23 mouse cellular contexts compared by ENCODE assay signal in the genomic region with DNA sequence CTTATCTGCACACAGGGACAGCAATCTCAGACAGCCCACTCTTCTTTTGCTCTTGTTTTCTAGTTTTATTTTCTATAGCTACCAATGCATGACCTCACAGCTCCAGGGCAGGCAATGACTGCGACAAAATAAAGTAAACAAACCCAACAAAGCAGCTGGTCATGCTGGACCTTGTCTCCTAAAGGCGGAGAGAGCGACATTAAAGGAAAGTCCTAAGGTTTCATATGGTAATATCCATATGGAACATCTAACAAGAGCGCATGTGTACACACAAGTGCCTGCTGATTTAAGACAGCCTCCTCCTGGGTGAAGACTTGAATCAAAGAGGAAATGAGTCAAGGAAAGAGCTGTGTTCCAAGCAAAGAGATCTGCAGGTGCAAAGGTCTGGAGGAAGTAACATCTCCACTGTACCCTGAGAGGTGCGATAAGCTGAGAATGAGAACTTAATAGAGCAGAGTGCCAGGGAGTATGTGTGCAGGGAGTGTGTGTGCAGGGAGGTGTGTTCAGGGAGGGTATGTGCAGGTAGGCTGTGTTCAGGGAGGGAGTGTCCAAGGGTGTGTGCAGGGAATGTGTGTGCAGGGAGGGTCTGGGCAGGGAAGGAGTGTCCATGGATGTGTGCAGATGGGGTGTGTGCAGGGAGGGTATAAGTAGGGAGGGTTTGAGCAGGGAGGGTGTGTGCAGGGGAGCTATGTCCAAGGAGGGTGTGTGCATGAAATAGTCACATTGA.
DNase-seq lines count a peak whose midpoint lies in the region; ATAC-seq and TF ChIP-seq lines count a peak whose summit lies in the region.
"Had no signal": no experiment of that assay in that cellular context is flagged by ENCODE, and none has a peak within 500 bp of the region (broad histone marks: within the 10 kb centered on the region; RNA-seq: fewer than 3 reads in every experiment).

No protein-coding gene starts in this region.

- H3K36me3 ChIP-seq in hindbrain, embryonic 13.5 days, result no peaks in the 10 kb centered on the region
- no peaks in the 10 kb centered on the region for H3K36me3 ChIP-seq in hindbrain, embryonic 10.5 days
- H3K36me3 ChIP-seq in midbrain, embryonic 11.5 days (ENCODE audit: control insufficient read depth, insufficient read depth, low read length), result no peaks in the 10 kb centered on the region
- H3K36me3 ChIP-seq in midbrain, embryonic 14.5 days (ENCODE audit: control insufficient read depth, insufficient read depth, low read length), result no peaks in the 10 kb centered on the region
- H3K36me3 ChIP-seq in intestine, postnatal 0 days (ENCODE audit: control insufficient read depth, insufficient read depth), result no peaks in the 10 kb centered on the region
- H3K36me3 ChIP-seq: G1E; limb, embryonic 13.5 days; liver, embryonic 12.5 days had no signal

- H3K9ac ChIP-seq in hindbrain, embryonic 13.5 days, result no peak overlapping the region
- H3K9ac ChIP-seq in midbrain, embryonic 11.5 days (ENCODE audit: low read length), result no peak overlapping the region
- no peak overlapping the region for H3K9ac ChIP-seq in midbrain, embryonic 14.5 days (replicated peaks; ENCODE audit: low read length)
- no peak overlapping the region for H3K9ac ChIP-seq in intestine, postnatal 0 days (ENCODE audit: low read depth, low read length)
- H3K9ac ChIP-seq: limb, embryonic 13.5 days; liver, embryonic 12.5 days had no signal

- DNase-seq in hindbrain, embryonic 10.5 days (ENCODE audit: low spot score), result no peak
- DNase-seq in midbrain, embryonic 11.5 days (ENCODE audit: low spot score, missing footprints), result peak; percentile 17
- no peak for DNase-seq in midbrain, embryonic 14.5 days
- no peak for DNase-seq in gastrocnemius, adult 2 months
- no peak for DNase-seq in left cerebral cortex, adult 9 months (ENCODE audit: low spot score in 2 of 2)
- DNase-seq: adrenal gland, adult 2 months; B cell, adult 2 months; cerebellum, adult 11-12 months; cerebellum, postnatal 10 days; heart, postnatal 10 days; kidney, adult 9 months; kidney, postnatal 25 days; layer of hippocampus, postnatal 36 days; lung, adult 18-20 months; thymus, postnatal 14 days had no signal

- intact Hi-C loops in gastrocnemius, adult 2 months (cut with DNase I), result no loop called here

- no peak overlapping the region for H3K4me3 ChIP-seq in hindbrain, embryonic 13.5 days
- H3K4me3 ChIP-seq in hindbrain, embryonic 10.5 days, result no peak overlapping the region
- H3K4me3 ChIP-seq in midbrain, embryonic 11.5 days (ENCODE audit: low read depth, low read length), result no peak overlapping the region
- no peak overlapping the region for H3K4me3 ChIP-seq in midbrain, embryonic 14.5 days (replicated peaks; ENCODE audit: low read depth, low read length)
- H3K4me3 ChIP-seq in intestine, postnatal 0 days (ENCODE audit: low read depth, low read length), result no peak overlapping the region
- H3K4me3 ChIP-seq in gastrocnemius, adult 2 months, result no peak overlapping the region
- H3K4me3 ChIP-seq: layer of hippocampus, adult 2 months; limb, embryonic 13.5 days; liver, embryonic 12.5 days had no signal

- no peaks in the 10 kb centered on the region for H3K27me3 ChIP-seq in hindbrain, embryonic 13.5 days
- no peaks in the 10 kb centered on the region for H3K27me3 ChIP-seq in hindbrain, embryonic 10.5 days (ENCODE audit: insufficient read depth, poor library complexity, severe bottlenecking)
- H3K27me3 ChIP-seq in midbrain, embryonic 11.5 days (ENCODE audit: control insufficient read depth, insufficient read depth, low read length), result no peaks in the 10 kb centered on the region
- no peaks in the 10 kb centered on the region for H3K27me3 ChIP-seq in midbrain, embryonic 14.5 days (ENCODE audit: control insufficient read depth, insufficient read depth, low read length)
- no peaks in the 10 kb centered on the region for H3K27me3 ChIP-seq in intestine, postnatal 0 days (replicated peaks; ENCODE audit: control insufficient read depth, insufficient read depth, low read length)
- H3K27me3 ChIP-seq: CH12.LX; limb, embryonic 13.5 days; liver, embryonic 12.5 days; Patski had no signal

- 52% methylated on average over 5 of the region's 5 CpGs for WGBS in hindbrain, embryonic 13.5 days
- 64% methylated on average over 5 of the region's 5 CpGs for WGBS in hindbrain, embryonic 10.5 days
- 75% methylated on average over 5 of the region's 5 CpGs for WGBS in midbrain, embryonic 11.5 days
- 70% methylated on average over 5 of the region's 5 CpGs for WGBS in midbrain, embryonic 14.5 days
- WGBS in intestine, postnatal 0 days, result 34% methylated on average over 5 of the region's 5 CpGs

- no peaks in the 10 kb centered on the region for H3K9me3 ChIP-seq in hindbrain, embryonic 13.5 days
- no peaks in the 10 kb centered on the region for H3K9me3 ChIP-seq in hindbrain, embryonic 10.5 days
- no peaks in the 10 kb centered on the region for H3K9me3 ChIP-seq in midbrain, embryonic 11.5 days (ENCODE audit: control insufficient read depth, low read length)
- no peaks in the 10 kb centered on the region for H3K9me3 ChIP-seq in midbrain, embryonic 14.5 days (ENCODE audit: control insufficient read depth, low read length)
- H3K9me3 ChIP-seq in intestine, postnatal 0 days (ENCODE audit: control insufficient read depth), result no peaks in the 10 kb centered on the region
- H3K9me3 ChIP-seq: G1E; limb, embryonic 13.5 days; liver, embryonic 12.5 days had no signal

- no peak for TF ChIP-seq CTCF in intestine, postnatal 0 days (IDR thresholded peaks at IDR 0.05; ENCODE audit: low read depth)
- no peak for TF ChIP-seq CTCF in gastrocnemius, adult 2 months (IDR thresholded peaks at IDR 0.05)

- H3K4me1 ChIP-seq in hindbrain, embryonic 13.5 days (replicated peaks), result peaks cover 4% of the 10 kb centered on the region; the same call in 1 of the 2 replicates
- H3K4me1 ChIP-seq in hindbrain, embryonic 10.5 days (replicated peaks), result peaks cover 4% of the 10 kb centered on the region
- no peaks in the 10 kb centered on the region for H3K4me1 ChIP-seq in midbrain, embryonic 11.5 days (ENCODE audit: control insufficient read depth, insufficient read depth, low read length)
- H3K4me1 ChIP-seq in midbrain, embryonic 14.5 days (ENCODE audit: control insufficient read depth, insufficient read depth, low read length), result no peaks in the 10 kb centered on the region
- no peaks in the 10 kb centered on the region for H3K4me1 ChIP-seq in intestine, postnatal 0 days (replicated peaks; ENCODE audit: control insufficient read depth, insufficient read depth, low read length)
- H3K4me1 ChIP-seq: limb, embryonic 13.5 days; liver, embryonic 12.5 days had no signal

- H3K27ac ChIP-seq in hindbrain, embryonic 13.5 days, result no peak overlapping the region
- H3K27ac ChIP-seq in hindbrain, embryonic 10.5 days, result no peak overlapping the region
- H3K27ac ChIP-seq in midbrain, embryonic 11.5 days (ENCODE audit: low read depth, low read length), result no peak overlapping the region
- H3K27ac ChIP-seq in midbrain, embryonic 14.5 days (replicated peaks; ENCODE audit: low read depth, low read length), result no peak overlapping the region
- H3K27ac ChIP-seq in intestine, postnatal 0 days (ENCODE audit: low read depth, low read length), result no peak overlapping the region
- no peak overlapping the region for H3K27ac ChIP-seq in gastrocnemius, adult 2 months
- H3K27ac ChIP-seq: layer of hippocampus, adult 2 months; limb, embryonic 13.5 days; liver, embryonic 12.5 days had no signal

- ATAC-seq in hindbrain, embryonic 13.5 days (ENCODE audit: low FRiP score), result 0 out of 2 replicates have a peak, but pooled peaks have one; percentile 24
- ATAC-seq in midbrain, embryonic 11.5 days (ENCODE audit: low FRiP score), result no peak
- no peak for ATAC-seq in midbrain, embryonic 14.5 days (ENCODE audit: low FRiP score, low TSS enrichment)
- ATAC-seq in intestine, postnatal 0 days, result peak; percentile 98
- ATAC-seq: liver, embryonic 12.5 days; Patski had no signal

- no peak overlapping the region for H3K4me2 ChIP-seq in hindbrain, embryonic 13.5 days
- no peak overlapping the region for H3K4me2 ChIP-seq in midbrain, embryonic 11.5 days
- no peak overlapping the region for H3K4me2 ChIP-seq in midbrain, embryonic 14.5 days (ENCODE audit: low read length)
- H3K4me2 ChIP-seq in intestine, postnatal 0 days (replicated peaks; ENCODE audit: low read depth), result no peak overlapping the region
- H3K4me2 ChIP-seq: limb, embryonic 13.5 days; liver, embryonic 12.5 days had no signal

Comparison
In these comparisons a context has a peak if more than half of its experiments do, and no peak if none do; other contexts are left out.
1. ATAC-seq: peak in hindbrain, embryonic 13.5 days (single experiment) and intestine, postnatal 0 days (single experiment); none in midbrain, embryonic 11.5 days (single experiment) and midbrain, embryonic 14.5 days (single experiment).